Mouse (Mus musculus) lung, embryonic 14.5 days (tissue): ENCODE results near the gene Gad1. TPM values are rescaled to one million over a fixed set of nuclear protein-coding genes. Genes with fewer than 3 reads are reported as not detected.

Experiments
- ATAC-seq: fragments of 200-750 bp; cut with Nextera tagmentation; 2 replicates; pipeline ENCODE4 v1.8.0; 2017; ENCODE audit warnings: mild to moderate bottlenecking, moderate TSS enrichment, moderate library complexity; ENCODE audit not compliant: insufficient read depth
- DNase-seq: peaks from one replicate; pipeline ENCODE4 v3.0.0-alpha.2; 2015
- H3K27ac ChIP-seq: fragments of 300-500 bp; sonication (generic); 2 replicates; pipeline ENCODE4 v1.5.1; 2014; ENCODE audit warnings: low read depth, mild to moderate bottlenecking, moderate library complexity
- H3K27me3 ChIP-seq: fragments of 300-500 bp; sonication (generic); 2 replicates; pipeline ENCODE4 v1.6.1; 2014; ENCODE audit warnings: low read length, control low read depth; ENCODE audit not compliant: insufficient read depth
- H3K36me3 ChIP-seq: fragments of 300-500 bp; sonication (generic); 2 replicates; pipeline ENCODE4 v1.6.1; 2014; ENCODE audit warnings: control low read depth; ENCODE audit not compliant: insufficient read depth
- H3K4me1 ChIP-seq: fragments of 300-500 bp; sonication (generic); 2 replicates; pipeline ENCODE4 v1.6.1; 2014; ENCODE audit warnings: antibody characterized with exemption, control low read depth; ENCODE audit not compliant: insufficient read depth
- H3K4me2 ChIP-seq: fragments of 300-500 bp; sonication (generic); 2 replicates; pipeline ENCODE4 v1.6.1; 2014; ENCODE audit warnings: mild to moderate bottlenecking
- H3K4me3 ChIP-seq: fragments of 300-500 bp; sonication (generic); 2 replicates; pipeline ENCODE4 v1.5.1; 2014; ENCODE audit warnings: low read depth, low read length
- H3K9ac ChIP-seq: fragments of 300-500 bp; sonication (generic); 2 replicates; pipeline ENCODE4 v1.6.1; 2014
- H3K9me3 ChIP-seq: fragments of 300-500 bp; sonication (generic); 2 replicates; pipeline ENCODE4 v1.6.1; 2016; ENCODE audit warnings: low read depth, low read length, control low read depth
- CTCF ChIP-seq: IDR thresholded peaks from 2 replicates; pipeline ENCODE4 v1.5.1; 2016; ENCODE audit warnings: antibody characterized with exemption, low read depth
- WGBS: fragments of 180-500 bp; shearing (Covaris S2); extraction: QIAGEN DNeasy Blood & Tissue Kit; methylation state at CpG from one replicate; pipeline ENCODE4 v1.1.7; 2014; 5-methylcytosine and 5-hydroxymethylcytosine counted together
- polyA plus RNA-seq: library from polyadenylated mRNA; unstranded; fragments of >200 nt; fragmentation: Nextera tagmentation; extraction: Ambion mirVana; gene quantifications from 2 replicates; pipeline ENCODE4 v1.2.1, GENCODE M21; 2014

Gad1 gene
- polyA plus RNA-seq, 1 experiment from 2014 or later: 0.28 TPM

- H3K4me1 ChIP-seq: peaks cover 3% of the 10 kb centered on the region; the same call in 1 of the 2 replicates
- peaks cover 58% of the 10 kb centered on the region for H3K27me3 ChIP-seq
- ATAC-seq: no peak
- H3K4me2 ChIP-seq: no peak overlapping the region
- H3K9ac ChIP-seq: no peak overlapping the region
- TF ChIP-seq CTCF: no peak
- H3K36me3 ChIP-seq: no peaks in the 10 kb centered on the region
- peak; percentile 94 for DNase-seq
- no peak overlapping the region for H3K4me3 ChIP-seq
- H3K9me3 ChIP-seq: no peaks in the 10 kb centered on the region
- WGBS: 1% methylated on average over 13 of the region's 13 CpGs
- H3K27ac ChIP-seq: no peak overlapping the region
Measured at GRCm38 (mm10) chr2:70559520-70559919, 6.6 kb downstream of the Gad1 start.

GRCm38 (mm10) chr2:70561077-70561795 is 8.4 kb downstream of the Gad1 start:
- H3K4me3 ChIP-seq: no peak overlapping the region; the same call in 1 of the 2 replicates
- TF ChIP-seq CTCF: peak; percentile 73
- peaks cover 75% of the 10 kb centered on the region for H3K27me3 ChIP-seq
- H3K36me3 ChIP-seq: no peaks in the 10 kb centered on the region
- no peak overlapping the region for H3K9ac ChIP-seq
- DNase-seq (peak; percentile 86), ATAC-seq (no peak)
- H3K4me2 ChIP-seq: no peak overlapping the region
- H3K27ac ChIP-seq: no peak overlapping the region
- H3K9me3 ChIP-seq: no peaks in the 10 kb centered on the region
- WGBS: 1% methylated on average over 29 of the region's 29 CpGs
- peaks cover 5% of the 10 kb centered on the region for H3K4me1 ChIP-seq

- Histone ChIP-seq H3K4me2 (peak overlapping the region; percentile 55), H3K36me3 (no peaks in the 10 kb centered on the region), H3K4me3 (peak overlapping the region; percentile 28), H3K9ac (no peak overlapping the region), H3K27ac (no peak overlapping the region), H3K9me3 (no peaks in the 10 kb centered on the region), H3K27me3 (peaks cover 83% of the 10 kb centered on the region), H3K4me1 (peaks cover 13% of the 10 kb centered on the region)
- TF ChIP-seq CTCF: no peak
- DNase-seq: no peak
- no peak for ATAC-seq
- under 1% methylated on average over 42 of the region's 42 CpGs for WGBS
Measured at GRCm38 (mm10) chr2:70562011-70562491, 9.2 kb downstream of the Gad1 start.

GRCm38 (mm10) chr2:70562611-70562980 is 9.7 kb downstream of the Gad1 start:
- TF ChIP-seq CTCF: no peak
- ATAC-seq: no peak
- under 1% methylated on average over 21 of the region's 34 CpGs for WGBS
- Histone ChIP-seq H3K27me3 (peaks cover 89% of the 10 kb centered on the region), H3K9ac (no peak overlapping the region), H3K36me3 (no peaks in the 10 kb centered on the region), H3K4me2 (peak overlapping the region; percentile 55), H3K9me3 (no peaks in the 10 kb centered on the region), H3K27ac (no peak overlapping the region), H3K4me3 (peak overlapping the region; percentile 28), H3K4me1 (peaks cover 16% of the 10 kb centered on the region)
- DNase-seq: no peak

GRCm38 (mm10) chr2:70562981-70563671 is 10.3 kb downstream of the Gad1 start:
- peak overlapping the region; percentile 14 for H3K4me3 ChIP-seq
- DNase-seq (no peak), ATAC-seq (no peak)
- H3K9me3 ChIP-seq: no peaks in the 10 kb centered on the region
- no peak for TF ChIP-seq CTCF
- H3K27me3 ChIP-seq: peaks cover 94% of the 10 kb centered on the region
- no peak overlapping the region for H3K27ac ChIP-seq
- H3K9ac ChIP-seq: no peak overlapping the region
- H3K4me1 ChIP-seq: peaks cover 18% of the 10 kb centered on the region
- H3K36me3 ChIP-seq: no peaks in the 10 kb centered on the region
- peak overlapping the region; percentile 37 for H3K4me2 ChIP-seq
- 2% methylated on average over 40 of the region's 40 CpGs for WGBS

- ATAC-seq (no peak), DNase-seq (no peak)
- no peak for TF ChIP-seq CTCF
- peak overlapping the region; percentile 14; the same call in 1 of the 2 replicates for H3K4me3 ChIP-seq
- no peaks in the 10 kb centered on the region for H3K9me3 ChIP-seq
- no peak overlapping the region for H3K9ac ChIP-seq
- 2% methylated on average over 38 of the region's 38 CpGs for WGBS
- peak overlapping the region; percentile 37 for H3K4me2 ChIP-seq
- peaks cover 21% of the 10 kb centered on the region for H3K4me1 ChIP-seq
- no peaks in the 10 kb centered on the region for H3K36me3 ChIP-seq
- no peak overlapping the region for H3K27ac ChIP-seq
- H3K27me3 ChIP-seq: peaks cover 97% of the 10 kb centered on the region
Measured at GRCm38 (mm10) chr2:70563721-70564645, 11.1 kb downstream of the Gad1 start.
